11 mouse cellular contexts compared by ENCODE assay signal in genomic region chr10:50881476-50882069, GRCm38 (mm10). TPM values are rescaled to one million over a fixed set of nuclear protein-coding genes. Genes with fewer than 3 reads are reported as not detected.
DNase-seq lines count a peak whose midpoint lies in the region; ATAC-seq and TF ChIP-seq lines count a peak whose summit lies in the region.
"Had no signal": no experiment of that assay in that cellular context is flagged by ENCODE, and none has a peak within 500 bp of the region (broad histone marks: within the 10 kb centered on the region; RNA-seq: fewer than 3 reads in every experiment).

No protein-coding gene starts in this region.

- H3K36me3 ChIP-seq in midbrain, postnatal 0 days (ENCODE audit: insufficient read depth, low read length): no peaks in the 10 kb centered on the region
- H3K36me3 ChIP-seq: embryonic facial prominence, embryonic 13.5 days had no signal

- H3K4me2 ChIP-seq in midbrain, postnatal 0 days (ENCODE audit: low read depth, low read length, poor library complexity, severe bottlenecking): no peak overlapping the region
- H3K4me2 ChIP-seq: embryonic facial prominence, embryonic 13.5 days had no signal

- intact Hi-C loops in left cerebral cortex, postnatal 36 days (cut with DNase I): no loop called here

- no peak for ATAC-seq in midbrain, postnatal 0 days (ENCODE audit: low FRiP score)

- no peak overlapping the region for H3K27ac ChIP-seq in midbrain, postnatal 0 days (ENCODE audit: low read depth, low read length)
- H3K27ac ChIP-seq: embryonic facial prominence, embryonic 13.5 days had no signal

- H3K9ac ChIP-seq in midbrain, postnatal 0 days (replicated peaks; ENCODE audit: low read length, poor library complexity, severe bottlenecking): no peak overlapping the region
- H3K9ac ChIP-seq: embryonic facial prominence, embryonic 13.5 days had no signal

- no peak for TF ChIP-seq POLR2A in lung, adult 2 months (IDR thresholded peaks at IDR 0.05; ENCODE audit: borderline replicate concordance, extremely low read depth, low read depth, low read length)

- 33% methylated on average over 2 of the region's 2 CpGs for WGBS in lung, adult 2 months
- WGBS in midbrain, postnatal 0 days: 26% methylated on average over 2 of the region's 2 CpGs

- no peaks in the 10 kb centered on the region for H3K27me3 ChIP-seq in midbrain, postnatal 0 days (ENCODE audit: insufficient read depth, low read length)
- H3K27me3 ChIP-seq: embryonic facial prominence, embryonic 13.5 days had no signal

- H3K4me1 ChIP-seq in lung, adult 2 months (ENCODE audit: control insufficient read depth, insufficient read depth, low read length): no peaks in the 10 kb centered on the region
- no peaks in the 10 kb centered on the region for H3K4me1 ChIP-seq in midbrain, postnatal 0 days (ENCODE audit: insufficient read depth, low read length)
- H3K4me1 ChIP-seq: embryonic facial prominence, embryonic 13.5 days had no signal

- peak; percentile 13 to 48 for DNase-seq in cerebellum, postnatal 14 days
- DNase-seq in cerebellum, adult 18-20 months: no peak
- DNase-seq in lung, adult 2 months: no peak
- DNase-seq in lung, adult 18-20 months: no peak
- peak; percentile 37 for DNase-seq in embryo, embryonic 10.5 days (ENCODE audit: low spot score)
- DNase-seq in midbrain, postnatal 0 days (ENCODE audit: low spot score): peak; percentile 26
- DNase-seq in thymus, postnatal 14 days: no peak
- DNase-seq in left cerebral cortex, postnatal 36 days (ENCODE audit: low spot score in 2 of 2): no peak

- TF ChIP-seq CTCF in lung, adult 2 months (IDR thresholded peaks at IDR 0.05; ENCODE audit: insufficient read depth, low read length): peak; percentile 21; the same call in 1 of the 2 replicates
- peak; percentile 66 for TF ChIP-seq CTCF in midbrain, postnatal 0 days (IDR thresholded peaks at IDR 0.05)

- no peaks in the 10 kb centered on the region for H3K9me3 ChIP-seq in midbrain, postnatal 0 days (ENCODE audit: low read length)
- H3K9me3 ChIP-seq: embryonic facial prominence, embryonic 13.5 days had no signal

- no peak overlapping the region for H3K4me3 ChIP-seq in lung, adult 2 months (replicated peaks; ENCODE audit: extremely low read depth, low read depth, low read length)
- H3K4me3 ChIP-seq in midbrain, postnatal 0 days (ENCODE audit: low read depth, low read length): no peak overlapping the region
- H3K4me3 ChIP-seq: embryonic facial prominence, embryonic 13.5 days had no signal

RNA-seq across cellular contexts. Expression of gene Sim1, which starts 13.0 kb away (rescaled TPM):
- polyA plus RNA-seq in lung, adult 2 months (2012; rRNA removed): 0.19 TPM in 1 of 2 replicates, not detected in the other
- total RNA-seq in midbrain, postnatal 0 days (2014; rRNA removed): 1.6 and 2.5 TPM in 2 replicates
- 0.96 and 2.1 TPM in 2 replicates for polyA plus RNA-seq in midbrain, postnatal 0 days (2015; fragmentation: Nextera tagmentation; extraction: Ambion mirVana)
- under 1 TPM in 1 of 2 experiments, not detected in 1; 0.70 TPM for total RNA-seq in left cerebral cortex, postnatal 36 days (2021)
- total RNA-seq: heart, postnatal 10 days had no signal
- polyA plus RNA-seq: liver, embryonic 16.5 days had no signal

Comparison
In these comparisons a context has a peak if more than half of its experiments do, and no peak if none do; other contexts are left out.
1. DNase-seq: peak in cerebellum, postnatal 14 days (2 of 2), embryo, embryonic 10.5 days (single experiment) and midbrain, postnatal 0 days (single experiment); none in cerebellum, adult 18-20 months (0 of 2), lung, adult 2 months (single experiment), lung, adult 18-20 months (0 of 2), thymus, postnatal 14 days (single experiment) and left cerebral cortex, postnatal 36 days (0 of 2).